Mouse (Mus musculus) limb, embryonic 12.5 days (tissue): ENCODE data around the gene Acad8. TPM values are rescaled to one million over a fixed set of nuclear protein-coding genes. Genes with fewer than 3 reads are reported as not detected.

Experiments
- ATAC-seq: fragments of 200-750 bp; cut with Nextera tagmentation; 2 replicates; pipeline ENCODE4 v1.8.0; 2017; ENCODE audit warnings: low read depth, moderate TSS enrichment; ENCODE audit not compliant: insufficient number of reproducible peaks, insufficient read depth, low FRiP score, low TSS enrichment
- H3K27ac ChIP-seq: fragments of 300-500 bp; sonication (generic); 2 replicates; pipeline ENCODE4 v1.5.1; 2016; ENCODE audit warnings: mild to moderate bottlenecking, moderate library complexity
- H3K27me3 ChIP-seq: fragments of 300-500 bp; sonication (generic); 2 replicates; pipeline ENCODE4 v1.6.1; 2016; ENCODE audit warnings: mild to moderate bottlenecking, moderate library complexity
- H3K36me3 ChIP-seq: fragments of 300-500 bp; sonication (generic); 2 replicates; pipeline ENCODE4 v1.6.1; 2016; ENCODE audit warnings: mild to moderate bottlenecking, moderate library complexity
- H3K4me1 ChIP-seq: fragments of 300-500 bp; sonication (generic); replicated peaks from 2 replicates; pipeline ENCODE4 v1.6.1; 2016
- H3K4me2 ChIP-seq: fragments of 300-500 bp; sonication (generic); 2 replicates; pipeline ENCODE4 v1.6.1; 2016; ENCODE audit warnings: mild to moderate bottlenecking, moderate library complexity
- H3K4me3 ChIP-seq: fragments of 300-500 bp; sonication (generic); replicated peaks from 2 replicates; pipeline ENCODE4 v1.5.1; 2016; ENCODE audit warnings: mild to moderate bottlenecking
- H3K9ac ChIP-seq: fragments of 300-500 bp; sonication (generic); replicated peaks from 2 replicates; pipeline ENCODE4 v1.6.1; 2016; ENCODE audit warnings: mild to moderate bottlenecking, moderate library complexity
- H3K9me3 ChIP-seq: fragments of 300-500 bp; sonication (generic); 2 replicates; pipeline ENCODE4 v1.6.1; 2016; ENCODE audit warnings: mild to moderate bottlenecking, moderate library complexity
- WGBS: fragments of 180-500 bp; shearing (Covaris S2); methylation state at CpG from one replicate; pipeline ENCODE4 v1.1.7; 2016; 5-methylcytosine and 5-hydroxymethylcytosine counted together
- polyA plus RNA-seq: library from polyadenylated mRNA; unstranded; fragments of >200 nt; fragmentation: Nextera tagmentation; extraction: Ambion mirVana; gene quantifications from 2 replicates; pipeline ENCODE4 v1.2.1, GENCODE M21; 2016

The Acad8 gene
- polyA plus RNA-seq, 1 experiment from 2014 or later, result 51.2 TPM

GRCm38 (mm10) chr9:27006866-27007265 lies 7.5 kb upstream of the Acad8 start:
- H3K4me3 ChIP-seq, result no peak overlapping the region
- no peaks in the 10 kb centered on the region for H3K9me3 ChIP-seq
- H3K4me1 ChIP-seq, result no peaks in the 10 kb centered on the region
- no peaks in the 10 kb centered on the region for H3K27me3 ChIP-seq
- H3K9ac ChIP-seq, result no peak overlapping the region
- no peak overlapping the region for H3K4me2 ChIP-seq
- 89% methylated on average over 5 of the region's 5 CpGs for WGBS
- no peak overlapping the region for H3K27ac ChIP-seq
- H3K36me3 ChIP-seq, result peaks cover 96% of the 10 kb centered on the region
- ATAC-seq, result no peak

- Histone ChIP-seq H3K36me3 (peaks cover 87% of the 10 kb centered on the region), H3K4me3 (no peak overlapping the region), H3K27ac (no peak overlapping the region), H3K4me1 (peaks cover 6% of the 10 kb centered on the region), H3K4me2 (no peak overlapping the region), H3K9ac (no peak overlapping the region), H3K9me3 (no peaks in the 10 kb centered on the region), H3K27me3 (no peaks in the 10 kb centered on the region)
- ATAC-seq, result no peak
- WGBS, result 100% methylated on average over 1 of the region's 1 CpGs
These were observed 6.6 kb upstream of the Acad8 start for GRCm38 (mm10) chr9:27005933-27006332.

- H3K4me1 ChIP-seq, result peaks cover 13% of the 10 kb centered on the region
- no peak overlapping the region for H3K9ac ChIP-seq
- WGBS, result 91% methylated on average over 3 of the region's 3 CpGs
- no peak overlapping the region for H3K27ac ChIP-seq
- no peak overlapping the region for H3K4me2 ChIP-seq
- H3K36me3 ChIP-seq, result peaks cover 80% of the 10 kb centered on the region
- H3K9me3 ChIP-seq, result no peaks in the 10 kb centered on the region
- H3K27me3 ChIP-seq, result no peaks in the 10 kb centered on the region
- no peak overlapping the region for H3K4me3 ChIP-seq
- ATAC-seq, result no peak
These were observed 5.9 kb upstream of the Acad8 start for GRCm38 (mm10) chr9:27005231-27005630.

- peak overlapping the region; percentile 83 for H3K27ac ChIP-seq
- H3K4me2 ChIP-seq, result peak overlapping the region; percentile 71
- peaks cover 17% of the 10 kb centered on the region for H3K36me3 ChIP-seq
- H3K27me3 ChIP-seq, result no peaks in the 10 kb centered on the region
- no peaks in the 10 kb centered on the region for H3K9me3 ChIP-seq
- peak overlapping the region; percentile 84 for H3K9ac ChIP-seq
- peak overlapping the region; percentile 61 for H3K4me3 ChIP-seq
- peak; percentile 48 for ATAC-seq
- peaks cover 20% of the 10 kb centered on the region for H3K4me1 ChIP-seq
- WGBS, result 4% methylated on average over 29 of the region's 29 CpGs
These were observed 501 bp downstream of the Acad8 start for GRCm38 (mm10) chr9:26998669-26999460.

GRCm38 (mm10) chr9:26997501-26997900 lies 1.9 kb downstream of the Acad8 start:
- peaks cover 6% of the 10 kb centered on the region; the same call in 1 of the 2 replicates for H3K36me3 ChIP-seq
- H3K27ac ChIP-seq, result no peak overlapping the region
- no peaks in the 10 kb centered on the region for H3K27me3 ChIP-seq
- H3K4me2 ChIP-seq, result no peak overlapping the region
- 91% methylated on average over 2 of the region's 2 CpGs for WGBS
- H3K9me3 ChIP-seq, result no peaks in the 10 kb centered on the region
- H3K4me3 ChIP-seq, result no peak overlapping the region
- H3K4me1 ChIP-seq, result peaks cover 20% of the 10 kb centered on the region
- no peak overlapping the region for H3K9ac ChIP-seq
- no peak for ATAC-seq

GRCm38 (mm10) chr9:26997062-26997461 lies 2.3 kb downstream of the Acad8 start:
- no peak for ATAC-seq
- peaks cover 20% of the 10 kb centered on the region for H3K4me1 ChIP-seq
- no peaks in the 10 kb centered on the region for H3K9me3 ChIP-seq
- no peak overlapping the region for H3K4me2 ChIP-seq
- 90% methylated on average over 3 of the region's 3 CpGs for WGBS
- H3K4me3 ChIP-seq, result no peak overlapping the region
- H3K36me3 ChIP-seq, result peaks cover 7% of the 10 kb centered on the region; the same call in 1 of the 2 replicates
- H3K27ac ChIP-seq, result no peak overlapping the region
- no peak overlapping the region for H3K9ac ChIP-seq
- H3K27me3 ChIP-seq, result no peaks in the 10 kb centered on the region

- peaks cover 39% of the 10 kb centered on the region for H3K36me3 ChIP-seq
- ATAC-seq, result no peak
- H3K27ac ChIP-seq, result no peak overlapping the region
- H3K9ac ChIP-seq, result no peak overlapping the region
- no peak overlapping the region for H3K4me3 ChIP-seq
- H3K27me3 ChIP-seq, result no peaks in the 10 kb centered on the region
- H3K4me2 ChIP-seq, result no peak overlapping the region
- H3K9me3 ChIP-seq, result no peaks in the 10 kb centered on the region
- peaks cover 5% of the 10 kb centered on the region for H3K4me1 ChIP-seq
- WGBS, result 80% methylated on average over 3 of the region's 3 CpGs
These were observed 5.5 kb downstream of the Acad8 start for GRCm38 (mm10) chr9:26993900-26994299.

- H3K27ac ChIP-seq, result no peak overlapping the region
- no peak overlapping the region for H3K9ac ChIP-seq
- H3K4me2 ChIP-seq, result no peak overlapping the region
- H3K36me3 ChIP-seq, result peaks cover 47% of the 10 kb centered on the region
- H3K9me3 ChIP-seq, result no peaks in the 10 kb centered on the region
- ATAC-seq, result no peak
- peaks cover 3% of the 10 kb centered on the region for H3K4me1 ChIP-seq
- WGBS, result 97% methylated on average over 10 of the region's 10 CpGs
- H3K4me3 ChIP-seq, result no peak overlapping the region
- H3K27me3 ChIP-seq, result no peaks in the 10 kb centered on the region
These were observed 6.2 kb downstream of the Acad8 start for GRCm38 (mm10) chr9:26993118-26993517.

- no peak for ATAC-seq
- H3K36me3 ChIP-seq, result peaks cover 69% of the 10 kb centered on the region
- no peak overlapping the region for H3K4me3 ChIP-seq
- H3K27ac ChIP-seq, result no peak overlapping the region
- no peaks in the 10 kb centered on the region for H3K4me1 ChIP-seq
- H3K9me3 ChIP-seq, result no peaks in the 10 kb centered on the region
- H3K27me3 ChIP-seq, result no peaks in the 10 kb centered on the region
- 87% methylated on average over 4 of the region's 4 CpGs for WGBS
- no peak overlapping the region for H3K4me2 ChIP-seq
- no peak overlapping the region for H3K9ac ChIP-seq
These were observed 9.2 kb downstream of the Acad8 start for GRCm38 (mm10) chr9:26990181-26990580.

- H3K4me1 ChIP-seq, result no peaks in the 10 kb centered on the region
- no peaks in the 10 kb centered on the region for H3K9me3 ChIP-seq
- H3K4me3 ChIP-seq, result no peak overlapping the region
- 96% methylated on average over 6 of the region's 6 CpGs for WGBS
- peaks cover 73% of the 10 kb centered on the region for H3K36me3 ChIP-seq
- H3K27me3 ChIP-seq, result no peaks in the 10 kb centered on the region
- no peak overlapping the region for H3K27ac ChIP-seq
- no peak overlapping the region for H3K4me2 ChIP-seq
- no peak for ATAC-seq
- H3K9ac ChIP-seq, result no peak overlapping the region
These were observed 13.6 kb downstream of the Acad8 start for GRCm38 (mm10) chr9:26985668-26986277.

- H3K27ac ChIP-seq, result no peak overlapping the region
- H3K4me1 ChIP-seq, result no peaks in the 10 kb centered on the region
- peaks cover 71% of the 10 kb centered on the region for H3K36me3 ChIP-seq
- H3K9me3 ChIP-seq, result no peaks in the 10 kb centered on the region
- no peak overlapping the region for H3K9ac ChIP-seq
- H3K4me2 ChIP-seq, result no peak overlapping the region
- no peak for ATAC-seq
- 95% methylated on average over 2 of the region's 2 CpGs for WGBS
- H3K4me3 ChIP-seq, result no peak overlapping the region
- H3K27me3 ChIP-seq, result no peaks in the 10 kb centered on the region
These were observed 14.2 kb downstream of the Acad8 start for GRCm38 (mm10) chr9:26985090-26985613.
